Mouse (Mus musculus): Measurements from ENCODE around the gene Srsf2.

DNA sequence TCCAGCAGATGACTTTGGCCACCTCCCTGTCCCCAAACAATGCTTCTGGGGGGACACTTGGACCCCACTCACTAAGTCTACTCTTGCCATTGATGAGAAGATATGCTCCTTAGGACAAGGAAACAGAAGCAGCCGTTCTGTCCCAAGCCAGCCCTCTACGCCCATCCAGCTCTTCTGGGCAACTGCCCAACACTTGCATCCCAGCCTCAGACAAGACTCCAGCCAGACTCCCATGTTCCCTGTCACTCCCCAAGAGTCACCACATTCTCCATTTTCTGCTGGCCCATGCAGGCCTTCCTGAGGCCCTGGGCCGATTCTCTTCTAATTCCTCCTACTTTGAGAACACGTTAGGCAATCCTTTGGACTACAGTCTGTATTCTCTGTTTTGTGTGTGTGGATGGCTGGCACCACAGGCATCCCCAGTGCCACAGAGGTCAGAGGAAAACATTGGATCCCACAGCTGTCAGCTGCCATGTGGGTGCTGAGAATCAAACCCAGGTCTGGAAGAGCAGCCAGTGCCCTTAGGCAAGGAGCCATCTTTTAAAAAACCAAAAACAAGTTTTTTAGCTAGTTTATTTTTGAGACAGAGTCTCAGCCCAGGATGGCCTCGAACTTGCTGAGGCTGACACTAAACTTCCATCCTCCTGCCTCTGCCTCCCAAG is 32.8 kb downstream of the Srsf2 start:
- TF ChIP-seq TAL1 (IDR thresholded peaks at IDR 0.05; ENCODE audit: low read length) (no peak), GATA1 (IDR thresholded peaks at IDR 0.05; ENCODE audit: low read length) (no peak)

Data from erythroblast, embryonic 14.5 days (primary cell).